Mouse (Mus musculus) neural tube, embryonic 15.5 days (tissue): Measurements from ENCODE around the gene Cd320. TPM values are rescaled to one million over a fixed set of nuclear protein-coding genes. Genes with fewer than 3 reads are reported as not detected.
"Not testable (repeated sequence)": the region's sequence is repeated elsewhere in the genome, so short reads cannot be mapped to it uniquely, and the experiment has no call there.

Source experiments
- ATAC-seq: fragments of 200-750 bp; cut with Nextera tagmentation; 2 replicates; pipeline ENCODE4 v1.8.0; 2017; ENCODE audit warnings: mild to moderate bottlenecking, moderate TSS enrichment, moderate library complexity; ENCODE audit not compliant: low FRiP score
- H3K27ac ChIP-seq: fragments of 300-500 bp; sonication (generic); replicated peaks from 2 replicates; pipeline ENCODE4 v1.5.1; 2015; ENCODE audit warnings: mild to moderate bottlenecking, inconsistent platforms
- H3K27me3 ChIP-seq: fragments of 300-500 bp; sonication (generic); replicated peaks from 2 replicates; pipeline ENCODE4 v1.6.1; 2015; ENCODE audit warnings: inconsistent platforms
- H3K36me3 ChIP-seq: fragments of 300-500 bp; sonication (generic); 2 replicates; pipeline ENCODE4 v1.6.1; 2015; ENCODE audit warnings: inconsistent platforms
- H3K4me1 ChIP-seq: fragments of 300-500 bp; sonication (generic); 2 replicates; pipeline ENCODE4 v1.6.1; 2015; ENCODE audit warnings: inconsistent platforms
- H3K4me2 ChIP-seq: fragments of 300-500 bp; sonication (generic); 2 replicates; pipeline ENCODE4 v1.6.1; 2015; ENCODE audit warnings: inconsistent platforms, mild to moderate bottlenecking, moderate library complexity
- H3K4me3 ChIP-seq: fragments of 300-500 bp; sonication (generic); replicated peaks from 2 replicates; pipeline ENCODE4 v1.5.1; 2015; ENCODE audit warnings: mild to moderate bottlenecking, inconsistent platforms
- H3K9ac ChIP-seq: fragments of 300-500 bp; sonication (generic); replicated peaks from 2 replicates; pipeline ENCODE4 v1.6.1; 2015; ENCODE audit warnings: mild to moderate bottlenecking, inconsistent platforms
- H3K9me3 ChIP-seq: fragments of 300-500 bp; sonication (generic); replicated peaks from 2 replicates; pipeline ENCODE4 v1.6.1; 2016; ENCODE audit warnings: inconsistent platforms
- WGBS: fragments of 180-500 bp; shearing (Covaris S2); methylation state at CpG from one replicate; pipeline ENCODE4 v1.1.7; 2015; ENCODE audit warnings: mixed read lengths; 5-methylcytosine and 5-hydroxymethylcytosine counted together
- microRNA-seq: library from miRNA; unstranded; fragments of <30 nt; microRNA quantifications from one replicate; pipeline ENCODE4, GENCODE M21; 2017
- polyA plus RNA-seq: library from polyadenylated mRNA; unstranded; fragments of >200 nt; fragmentation: Nextera tagmentation; extraction: Ambion mirVana; gene quantifications from 2 replicates; pipeline ENCODE4 v1.2.1, GENCODE M21; 2015

Gene Cd320
- polyA plus RNA-seq, 1 experiment from 2014 or later, result 53.9 TPM

DNA sequence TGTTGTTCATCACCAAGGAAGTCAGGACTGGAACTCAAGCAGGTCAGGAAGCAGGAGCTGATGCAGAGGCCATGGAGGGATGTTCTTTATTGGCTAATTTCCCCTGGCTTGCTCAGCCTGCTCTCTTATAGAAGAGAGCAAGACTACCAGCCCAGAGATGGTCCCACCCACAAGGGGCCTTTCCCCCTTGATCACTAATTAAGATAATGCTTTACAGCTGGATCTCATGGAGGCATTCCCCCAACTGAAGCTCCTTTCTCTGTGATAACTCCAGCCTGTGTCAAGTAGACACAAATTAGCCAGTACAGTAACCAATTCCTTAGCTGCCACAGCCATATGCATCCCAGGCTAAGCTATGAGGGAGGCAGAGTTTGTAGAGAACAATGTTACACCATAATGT is 45.3 kb downstream of the Cd320 start:
- H3K27ac ChIP-seq, H3K4me2 ChIP-seq: not testable (repeated sequence)

DNA sequence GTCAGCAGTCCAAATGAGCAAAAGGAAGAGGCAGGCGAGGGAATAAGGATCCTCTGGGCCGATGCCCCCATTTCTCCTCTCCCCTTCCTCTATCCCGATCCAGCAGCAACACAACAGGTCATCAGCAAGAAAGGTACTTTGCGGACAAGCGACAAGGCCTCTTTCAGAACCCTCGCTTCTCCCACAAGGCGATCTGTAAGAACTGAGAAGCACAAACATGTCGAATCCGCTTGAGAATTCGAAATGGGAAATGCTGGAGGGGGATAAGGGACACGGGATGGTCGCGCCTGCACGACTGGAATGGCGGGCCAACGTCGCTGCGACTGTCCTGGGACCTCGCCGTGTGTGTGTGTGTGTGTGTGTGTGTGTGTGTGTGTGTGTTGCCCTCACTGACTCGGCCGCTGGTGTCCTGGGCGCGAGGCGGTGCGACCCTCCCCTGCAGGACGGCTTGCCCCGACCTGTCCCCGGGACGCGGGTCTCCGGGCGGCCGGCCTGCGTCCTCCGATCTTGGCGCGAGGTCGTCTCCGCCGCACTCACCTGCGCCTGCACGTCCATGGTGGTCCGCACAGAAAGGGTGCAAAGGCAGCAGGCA is 47.1 kb downstream of the Cd320 start:
- under 1% methylated on average over 35 of the region's 44 CpGs for WGBS
- ATAC-seq, H3K36me3 ChIP-seq, H3K27ac ChIP-seq, H3K9me3 ChIP-seq, H3K27me3 ChIP-seq: not testable (repeated sequence)
- peak overlapping the region; percentile 40 for H3K9ac ChIP-seq
- peaks cover 11% of the 10 kb centered on the region for H3K4me1 ChIP-seq
- H3K4me2 ChIP-seq, result peak overlapping the region; percentile 86
- peak overlapping the region; percentile 57 for H3K4me3 ChIP-seq

More for the DNA sequence above, 45.3 kb downstream of the Cd320 start:
- ATAC-seq, H3K9me3 ChIP-seq, H3K4me3 ChIP-seq, H3K27me3 ChIP-seq, H3K36me3 ChIP-seq, H3K9ac ChIP-seq: not testable (repeated sequence)
- H3K4me1 ChIP-seq, result peaks cover 11% of the 10 kb centered on the region

DNA sequence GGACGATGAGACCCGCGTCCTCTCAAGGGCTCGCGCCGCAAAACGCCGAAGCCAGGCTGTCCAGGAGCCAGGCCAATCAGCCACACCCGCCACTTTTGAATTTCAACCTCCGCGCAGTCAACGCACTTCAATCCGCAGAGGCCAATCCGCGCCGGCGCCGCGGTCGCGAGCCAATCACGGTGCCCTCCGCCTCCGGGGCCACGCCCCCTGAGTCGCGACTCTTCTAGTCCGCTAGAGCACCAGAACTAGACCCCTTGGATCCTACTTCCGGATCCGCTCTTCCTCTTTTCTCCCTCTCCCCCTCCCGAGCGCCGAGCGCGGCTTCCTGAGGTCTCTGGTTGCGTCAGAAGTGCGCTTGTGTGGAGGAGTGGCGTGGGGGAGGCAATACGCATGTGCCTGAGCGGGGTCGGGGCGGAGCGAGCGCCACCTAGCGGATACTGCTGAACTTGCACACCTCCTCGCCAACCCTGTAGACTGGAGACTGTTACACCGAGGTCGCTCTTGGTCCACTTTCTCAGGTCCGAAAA is 47.7 kb downstream of the Cd320 start, which contains the start of gene Kifc1:
Kifc1 (minus strand) TSS at position 129 of the 527 bp plus-strand sequence.
- H3K9ac ChIP-seq, result peak within 1 kb of the TSS; percentile 40
- H3K27me3 ChIP-seq, result no peaks in the 10 kb centered on the region
- peak; percentile 100 for ATAC-seq
- peak within 1 kb of the TSS; percentile 57 for H3K4me3 ChIP-seq
- H3K4me1 ChIP-seq, result peaks cover 11% of the 10 kb centered on the region
- peak within 1 kb of the TSS; percentile 86 for H3K4me2 ChIP-seq
- WGBS, result under 1% methylated on average over 49 of the region's 49 CpGs
- no peaks in the 10 kb centered on the region for H3K9me3 ChIP-seq
- H3K27ac ChIP-seq, result no peak within 1 kb of the TSS
- H3K36me3 ChIP-seq, result no peaks in the 10 kb centered on the region

DNA sequence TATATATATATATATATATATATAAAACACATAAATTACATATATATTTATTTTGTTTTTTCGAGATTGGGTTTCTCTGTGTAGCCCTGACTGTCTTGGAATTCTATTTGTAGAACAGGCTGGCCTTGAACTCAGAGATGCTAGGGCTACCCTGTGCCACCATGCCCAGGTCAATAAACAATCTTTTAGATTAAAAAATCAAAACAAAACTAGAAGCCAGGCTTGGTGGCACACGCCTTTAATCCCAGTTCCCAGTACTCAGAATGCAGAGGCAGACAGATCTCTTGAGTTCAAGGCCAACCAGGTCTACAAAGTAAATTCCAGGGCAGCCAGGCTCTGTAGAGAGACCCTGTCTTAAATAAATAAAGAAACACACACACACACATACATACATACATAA is 48.5 kb downstream of the Cd320 start:
- no peaks in the 10 kb centered on the region for H3K36me3 ChIP-seq
- no peak for ATAC-seq
- H3K27me3 ChIP-seq, result no peaks in the 10 kb centered on the region
- H3K4me1 ChIP-seq, result peaks cover 11% of the 10 kb centered on the region
- H3K9me3 ChIP-seq, result no peaks in the 10 kb centered on the region
- H3K27ac ChIP-seq, result no peak overlapping the region
- 74% methylated on average over 2 of the region's 2 CpGs for WGBS
- no peak overlapping the region for H3K4me2 ChIP-seq
- no peak overlapping the region for H3K9ac ChIP-seq
- H3K4me3 ChIP-seq, result no peak overlapping the region

DNA sequence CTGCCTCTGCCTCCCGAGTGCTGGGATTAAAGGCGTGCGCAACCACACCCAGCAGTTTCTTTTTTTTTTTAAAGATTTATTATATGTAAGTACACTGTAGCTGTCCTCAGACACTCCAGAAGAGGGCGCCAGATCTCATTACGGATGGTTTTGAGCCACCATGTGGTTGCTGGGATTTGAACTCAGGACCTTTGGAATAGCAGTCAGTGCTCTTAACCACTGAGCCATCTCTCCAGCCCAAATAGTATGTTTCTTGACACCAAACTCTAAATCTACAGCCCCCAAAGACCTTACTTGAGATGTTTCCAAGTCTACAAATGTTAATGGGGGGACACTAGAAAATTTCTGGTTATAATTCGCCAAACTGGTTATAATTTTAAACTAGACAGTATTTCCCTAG is 49.0 kb downstream of the Cd320 start:
- H3K36me3 ChIP-seq, H3K9me3 ChIP-seq, H3K4me2 ChIP-seq, H3K27ac ChIP-seq, H3K9ac ChIP-seq, H3K4me3 ChIP-seq, H3K27me3 ChIP-seq, ATAC-seq: not testable (repeated sequence)
- 77% methylated on average over 6 of the region's 6 CpGs for WGBS
- peaks cover 11% of the 10 kb centered on the region for H3K4me1 ChIP-seq

DNA sequence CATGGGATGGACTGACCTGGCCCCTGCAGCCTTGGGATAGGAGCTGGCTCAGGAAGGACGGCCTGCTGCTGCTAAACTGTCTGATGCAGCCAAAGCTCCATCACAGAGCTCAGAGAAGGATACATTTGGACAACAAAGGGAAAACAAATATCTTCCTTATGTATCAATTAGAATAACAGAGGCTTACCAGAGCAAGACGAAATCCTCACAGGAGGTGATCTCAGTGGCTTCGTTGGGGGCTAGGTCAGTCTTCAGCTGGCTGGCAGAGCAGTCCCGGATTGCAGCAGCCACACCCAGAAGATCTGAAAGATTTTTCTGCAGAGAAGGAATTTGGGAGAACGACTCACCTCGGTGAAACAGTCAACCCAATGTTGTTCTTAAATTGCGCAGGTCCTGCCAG is 49.5 kb downstream of the Cd320 start:
- Histone ChIP-seq H3K27ac (no peak overlapping the region), H3K4me1 (peaks cover 11% of the 10 kb centered on the region), H3K4me3 (no peak overlapping the region), H3K9ac (no peak overlapping the region), H3K4me2 (no peak overlapping the region), H3K27me3 (no peaks in the 10 kb centered on the region), H3K36me3 (no peaks in the 10 kb centered on the region), H3K9me3 (no peaks in the 10 kb centered on the region)
- ATAC-seq, result no peak
- WGBS, result 26% methylated on average over 7 of the region's 7 CpGs

DNA sequence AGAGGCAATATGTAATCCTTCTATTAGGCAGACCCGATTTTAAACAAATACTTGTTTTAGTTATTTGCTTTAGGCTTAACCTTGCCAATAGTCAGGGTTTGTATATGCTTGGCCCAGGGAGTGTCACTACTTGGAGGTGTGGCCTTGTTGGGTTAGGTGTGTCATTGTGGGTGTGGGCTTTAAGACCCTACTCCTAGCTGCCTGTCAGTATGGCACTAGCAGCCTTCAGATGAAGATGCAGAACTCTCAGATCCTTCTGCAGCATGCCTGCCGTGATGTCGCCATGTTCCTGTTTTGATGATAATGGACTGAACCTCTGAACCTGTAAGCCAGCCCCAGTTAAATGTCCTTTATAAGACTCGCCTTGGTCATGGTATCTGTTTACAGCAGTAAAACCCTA is 50.1 kb downstream of the Cd320 start:
- not testable (repeated sequence) for H3K4me3 ChIP-seq, H3K4me2 ChIP-seq, ATAC-seq, H3K27me3 ChIP-seq, H3K9me3 ChIP-seq, H3K36me3 ChIP-seq, H3K27ac ChIP-seq, H3K9ac ChIP-seq
- H3K4me1 ChIP-seq, result peaks cover 11% of the 10 kb centered on the region
- WGBS, result 80% methylated on average over 4 of the region's 4 CpGs

DNA sequence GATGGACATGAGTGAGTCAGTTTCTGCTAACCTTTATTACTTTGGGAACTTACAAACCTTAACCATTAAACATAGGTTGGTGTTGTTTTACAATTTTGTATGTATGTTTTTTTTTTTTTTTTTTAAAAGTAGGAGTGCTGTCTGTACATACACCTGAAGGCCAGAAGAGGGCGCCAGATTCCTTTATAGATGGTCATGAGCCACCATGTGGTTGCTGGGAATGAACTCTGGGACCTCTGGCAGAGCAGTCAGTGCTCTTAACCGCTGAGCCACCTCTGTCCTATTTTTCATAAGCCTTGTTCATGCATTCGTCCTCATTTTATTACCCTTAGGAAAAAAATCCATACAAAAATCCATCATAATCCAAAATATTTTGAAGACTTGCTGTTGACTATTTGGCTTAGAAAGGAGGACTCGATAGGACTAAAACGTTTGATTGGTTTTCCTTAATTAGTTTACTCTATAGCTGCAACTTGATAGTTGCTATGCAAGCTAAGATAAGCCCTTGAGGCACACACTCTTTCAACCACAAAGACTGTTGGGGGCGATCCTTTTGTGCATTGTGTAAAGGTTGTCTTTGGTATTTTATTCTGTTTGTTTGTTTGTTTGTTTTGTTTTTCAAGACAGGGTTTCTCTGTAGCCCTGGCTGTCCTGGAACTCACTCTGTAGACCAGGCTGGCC is 54.4 kb downstream of the Cd320 start:
- H3K27me3 ChIP-seq, result no peaks in the 10 kb centered on the region

DNA sequence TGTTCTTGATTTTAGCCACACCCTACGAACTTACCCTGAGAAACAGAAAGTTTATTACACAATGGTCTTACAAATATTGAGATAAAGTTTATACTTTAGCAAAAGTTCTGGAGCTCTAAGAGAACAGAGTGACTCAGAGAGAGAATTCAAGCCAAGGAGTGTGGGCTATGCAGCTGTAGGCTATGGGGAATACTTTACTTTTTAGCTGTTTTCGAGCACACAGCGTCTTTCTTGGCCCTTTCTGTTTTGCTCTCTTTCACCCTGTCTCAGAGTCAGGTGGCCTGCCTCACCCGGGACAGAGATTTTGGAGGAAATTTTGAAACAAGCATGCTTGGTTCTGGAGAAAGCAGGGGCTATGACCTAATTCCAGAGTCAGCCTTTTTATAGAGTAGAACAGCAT is 55.3 kb downstream of the Cd320 start:
- not testable (repeated sequence) for H3K9me3 ChIP-seq, H3K4me3 ChIP-seq, H3K4me2 ChIP-seq, H3K9ac ChIP-seq, H3K4me1 ChIP-seq, H3K27ac ChIP-seq, H3K36me3 ChIP-seq, H3K27me3 ChIP-seq, ATAC-seq
- WGBS, result 83% methylated on average over 4 of the region's 4 CpGs

More for the DNA sequence above, 54.4 kb downstream of the Cd320 start:
- Histone ChIP-seq H3K4me2 (no peak overlapping the region), H3K36me3 (no peaks in the 10 kb centered on the region), H3K9ac (no peak overlapping the region), H3K27ac (no peak overlapping the region), H3K4me3 (no peak overlapping the region), H3K9me3 (no peaks in the 10 kb centered on the region), H3K4me1 (no peaks in the 10 kb centered on the region)
- no peak for ATAC-seq
- 47% methylated on average over 6 of the region's 6 CpGs for WGBS

Small RNA genes within 50 kb of the gene (microRNA-seq; reads per million reads assigned to microRNA genes)
- not detected for gene Gm27740

Other genes with a start within 250 kb of the Cd320 start
- gene Zfp414, start 214.0 kb upstream of the Cd320 start, polyA plus RNA-seq, result 56.1 and 62.3 TPM in 2 replicates
- 0.61 TPM in 1 of 2 replicates, not detected in the other for gene Pram1, start 205.0 kb upstream of the Cd320 start, polyA plus RNA-seq
- gene Hnrnpm, start 156.2 kb upstream of the Cd320 start, polyA plus RNA-seq, result 161 and 203 TPM in 2 replicates
- gene March2, start 124.4 kb upstream of the Cd320 start, polyA plus RNA-seq, result 77.4 and 81.5 TPM in 2 replicates
- 519 and 596 TPM in 2 replicates for gene Rab11b, start 82.6 kb upstream of the Cd320 start, polyA plus RNA-seq
- 21.6 and 23.3 TPM in 2 replicates for gene Angptl4, start 61.3 kb upstream of the Cd320 start, polyA plus RNA-seq
- gene Kank3, start 32.6 kb upstream of the Cd320 start, polyA plus RNA-seq, result 46.7 and 48.5 TPM in 2 replicates
- 534 and 619 TPM in 2 replicates for gene Rps28, start 18.5 kb upstream of the Cd320 start, polyA plus RNA-seq
- 515 and 564 TPM in 2 replicates for gene Ndufa7, start 18.5 kb upstream of the Cd320 start, polyA plus RNA-seq
- gene Gm7029, start 30.7 kb downstream of the Cd320 start, polyA plus RNA-seq, result not detected in 2 replicates
- gene Kifc1, start 47.6 kb downstream of the Cd320 start, polyA plus RNA-seq, result 2.0 and 3.5 TPM in 2 replicates
- gene Platr17, start 62.0 kb downstream of the Cd320 start, polyA plus RNA-seq, result 0.93 and 1.2 TPM in 2 replicates
- 50.7 and 58.5 TPM in 2 replicates for gene Daxx, start 66.3 kb downstream of the Cd320 start, polyA plus RNA-seq
- gene Tapbp, start 72.8 kb downstream of the Cd320 start, polyA plus RNA-seq, result 35.3 and 51.3 TPM in 2 replicates
- 13.7 and 15.8 TPM in 2 replicates for gene Zbtb22, start 72.8 kb downstream of the Cd320 start, polyA plus RNA-seq
- gene Rgl2, start 86.5 kb downstream of the Cd320 start, polyA plus RNA-seq, result 56.8 and 58.8 TPM in 2 replicates
- gene Pfdn6, start 97.3 kb downstream of the Cd320 start, polyA plus RNA-seq, result 173 and 183 TPM in 2 replicates
- 25.1 and 29.3 TPM in 2 replicates for gene Wdr46, start 97.6 kb downstream of the Cd320 start, polyA plus RNA-seq
- gene B3galt4, start 108.4 kb downstream of the Cd320 start, polyA plus RNA-seq, result 11.9 and 13.1 TPM in 2 replicates
- 72.3 and 75.7 TPM in 2 replicates for gene Vps52, start 112.7 kb downstream of the Cd320 start, polyA plus RNA-seq
- gene Rps18, start 112.9 kb downstream of the Cd320 start, polyA plus RNA-seq, result 778 and 1,050 TPM in 2 replicates
- gene H2-K1, start 157.3 kb downstream of the Cd320 start, polyA plus RNA-seq, result 19.8 and 88.0 TPM in 2 replicates
- 21.9 and 24.4 TPM in 2 replicates for gene Ring1, start 181.6 kb downstream of the Cd320 start, polyA plus RNA-seq
- gene H2-Ke6, start 185.0 kb downstream of the Cd320 start, polyA plus RNA-seq, result 68.4 and 71.4 TPM in 2 replicates
- gene Slc39a7, start 188.6 kb downstream of the Cd320 start, polyA plus RNA-seq, result 167 and 170 TPM in 2 replicates
- 54.4 and 57.7 TPM in 2 replicates for gene Rxrb, start 188.7 kb downstream of the Cd320 start, polyA plus RNA-seq
- 8.3 and 9.4 TPM in 2 replicates for gene Col11a2, start 196.3 kb downstream of the Cd320 start, polyA plus RNA-seq
- gene H2-Oa, start 249.2 kb downstream of the Cd320 start, polyA plus RNA-seq, result 0.19 and 2.5 TPM in 2 replicates